Mouse (Mus musculus) kidney, postnatal 4 days (tissue): ENCODE results near the gene Gm9789.
"Not testable (repeated sequence)": the region's sequence is repeated elsewhere in the genome, so short reads cannot be mapped to it uniquely, and the experiment has no call there.

Experiments
- DNase-seq, 2 experiments: peaks; one replicate each; pipeline ENCODE4 v3.0.0; 2021; ENCODE audit warnings: mixed read lengths in 2 of 2

The Gm9789 gene

DNA sequence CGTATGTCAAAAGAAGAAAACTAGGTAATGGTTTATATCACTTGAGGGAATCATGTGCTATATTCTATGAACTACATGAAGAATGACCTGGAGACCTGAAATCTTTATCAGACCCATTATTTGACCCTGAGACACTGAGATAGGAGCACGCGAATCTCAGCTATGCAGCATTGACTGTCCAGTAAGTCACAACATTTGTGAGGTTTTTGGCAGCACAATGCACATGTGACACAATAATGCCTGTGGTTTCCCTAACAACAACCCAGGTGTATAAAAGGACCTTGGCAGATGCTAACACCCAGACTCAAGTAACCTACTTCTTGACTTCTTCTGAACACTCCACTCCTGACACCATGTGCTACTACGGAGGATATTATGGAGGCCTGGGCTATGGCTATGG lies at the start of gene Gm9789:
TSS of gene Gm9789 (plus strand) at position 301 of the 400 bp plus-strand sequence.
- no peak for DNase-seq

- DNase-seq = no peak
Measured at GRCm38 (mm10) chr16:89140551-89140950, 17.2 kb upstream of the Gm9789 start, which contains the start of gene Gm6358. TSS of gene Gm6358 (plus strand) at chr16:89140851.

GRCm38 (mm10) chr16:89150786-89151185 lies 7.0 kb upstream of the Gm9789 start, which contains the start of gene Gm10061:
TSS of gene Gm10061 (plus strand) at chr16:89151086.
- DNase-seq = no peak

DNA sequence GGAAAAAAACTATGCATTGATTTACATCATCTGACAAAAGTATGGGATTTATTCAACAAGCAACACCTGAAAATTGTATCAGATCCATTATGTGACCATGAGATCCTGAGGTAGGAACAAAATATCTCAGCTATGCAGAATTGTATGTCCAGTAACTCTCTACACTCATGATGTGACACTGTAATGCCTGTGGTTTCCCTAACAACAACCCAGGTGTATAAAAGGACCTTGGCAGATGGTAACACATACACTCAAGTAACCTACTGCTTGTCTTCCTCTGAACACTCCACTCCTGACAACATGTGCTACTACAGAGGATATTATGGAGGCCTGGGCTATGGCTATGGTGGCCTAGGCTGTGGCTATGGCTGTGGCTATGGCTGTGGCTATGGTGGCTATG lies 11.4 kb downstream of the Gm9789 start, which contains the start of gene Gm7735:
TSS of gene Gm7735 (plus strand) at position 301 of the 400 bp plus-strand sequence.
- not testable (repeated sequence) for DNase-seq

DNA sequence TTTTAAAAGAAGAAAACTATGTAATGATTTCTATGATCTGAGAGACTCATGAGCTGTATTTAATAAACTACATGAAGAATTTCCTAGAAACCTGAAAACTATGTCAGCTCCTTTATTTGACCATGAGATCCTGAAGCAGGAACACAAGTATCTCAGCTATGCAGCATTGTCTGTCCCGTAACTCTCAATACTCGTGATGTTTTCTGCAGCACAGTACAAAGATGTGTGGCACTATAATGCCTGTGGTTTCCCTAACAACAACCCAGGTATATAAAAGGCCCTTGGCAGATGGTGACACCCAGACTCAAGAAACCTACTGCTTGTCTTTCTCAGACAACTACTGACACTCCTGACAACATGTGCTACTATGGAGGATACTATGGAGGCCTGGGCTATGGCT lies 16.7 kb downstream of the Gm9789 start, which contains the start of gene 1110057P08Rik:
TSS of gene 1110057P08Rik (plus strand) at position 301 of the 400 bp plus-strand sequence.
- no peak for DNase-seq

DNA sequence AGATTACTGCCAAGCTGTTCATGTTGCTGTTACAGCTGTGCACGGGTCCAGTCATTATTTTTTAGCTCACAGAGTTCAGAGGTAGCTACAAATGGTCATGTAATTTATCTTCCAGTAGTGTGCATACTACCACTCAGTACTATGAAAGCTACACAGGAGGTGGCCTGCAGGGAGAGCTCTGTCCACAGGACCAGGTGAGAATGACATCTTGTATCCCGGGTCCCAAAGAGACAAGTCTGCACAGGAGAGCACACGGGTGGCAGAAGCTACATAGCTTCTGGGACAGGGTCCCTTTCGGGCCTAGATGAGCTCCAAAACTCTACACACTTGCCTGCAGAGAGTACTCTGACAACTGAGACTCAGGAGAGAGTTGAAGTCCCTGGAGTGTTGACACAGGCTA lies 30.9 kb downstream of the Gm9789 start:
- DNase-seq = no peak

- DNase-seq = no peak
Measured at GRCm38 (mm10) chr16:89205561-89205960, 47.8 kb downstream of the Gm9789 start, which contains the start of gene Krtap20-2. TSS of gene Krtap20-2 (plus strand) at chr16:89205861.
